Mouse (Mus musculus) spleen, adult 2 months (tissue): Measurements from ENCODE around the gene Wasl.

Experiments used
- CTCF ChIP-seq: fragments of 200-500 bp; IDR thresholded peaks from 2 replicates; pipeline ENCODE4 v1.5.1; 2011; ENCODE audit warnings: mild to moderate bottlenecking, inconsistent platforms; ENCODE audit not compliant: insufficient read depth, insufficient read length, insufficient replicate concordance; ENCODE audit errors: extremely low read depth
- POLR2A ChIP-seq: fragments of 200-500 bp; IDR thresholded peaks from 2 replicates; pipeline ENCODE4 v1.6.1; 2011; ENCODE audit warnings: low read depth, low read length, inconsistent platforms

DNA sequence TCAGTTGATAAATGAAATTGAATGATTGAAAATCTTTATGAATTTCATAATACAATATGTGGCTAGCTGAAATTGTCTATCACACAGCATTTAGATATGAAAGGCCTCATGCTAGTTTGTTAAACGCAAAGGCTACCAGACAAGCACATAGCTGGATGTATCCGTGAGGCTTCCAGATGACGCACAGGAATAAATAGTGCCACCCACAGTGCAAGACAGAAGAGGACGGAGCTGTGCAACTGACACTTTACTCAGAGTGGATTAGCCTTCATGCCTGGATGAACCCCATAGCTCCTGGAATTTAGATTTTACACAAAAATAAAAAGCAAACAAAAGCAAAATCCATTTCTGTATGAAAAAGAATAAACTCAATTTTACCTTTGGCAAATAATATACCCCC is 50.9 kb downstream of the Wasl start:
- TF ChIP-seq CTCF (no peak), POLR2A (no peak)
